Mouse (Mus musculus) liver, embryonic 13.5 days (tissue): ENCODE data around the gene Nmd3. TPM values are rescaled to one million over a fixed set of nuclear protein-coding genes. Genes with fewer than 3 reads are reported as not detected.

Experiments
- polyA plus RNA-seq: library from polyadenylated mRNA; unstranded; fragments of >200 nt; fragmentation: Nextera tagmentation; extraction: Ambion mirVana; gene quantifications from 2 replicates; pipeline ENCODE4 v1.2.1, GENCODE M21; 2015

Nmd3 gene
- polyA plus RNA-seq, 1 experiment from 2014 or later, result 114 TPM

Other genes with a start within 250 kb of the Nmd3 start
- 3.7 and 3.9 TPM in 2 replicates for gene B3galnt1, start 123.0 kb upstream of the Nmd3 start, polyA plus RNA-seq
- gene Sptssb, start 138.0 kb downstream of the Nmd3 start, polyA plus RNA-seq, result 0.50 and 0.85 TPM in 2 replicates